Mouse (Mus musculus) forebrain, embryonic 12.5 days (tissue): Measurements from ENCODE around the gene Mrs2. TPM values are rescaled to one million over a fixed set of nuclear protein-coding genes. Genes with fewer than 3 reads are reported as not detected.
A peak's percentile ranks its signal among the peaks of the same experiment; 100 is the strongest.

Experiments
- ATAC-seq: fragments of 200-750 bp; cut with Nextera tagmentation; 2 replicates; pipeline ENCODE4 v1.8.0; 2017; ENCODE audit warnings: moderate TSS enrichment; ENCODE audit not compliant: low FRiP score
- H3K27ac ChIP-seq: fragments of 300-500 bp; sonication (generic); 2 replicates; pipeline ENCODE4 v1.5.1; 2016; ENCODE audit warnings: mild to moderate bottlenecking
- H3K27me3 ChIP-seq: fragments of 300-500 bp; sonication (generic); 2 replicates; pipeline ENCODE4 v1.6.1; 2016; ENCODE audit warnings: mild to moderate bottlenecking
- H3K36me3 ChIP-seq: fragments of 300-500 bp; sonication (generic); replicated peaks from 2 replicates; pipeline ENCODE4 v1.6.1; 2016; ENCODE audit warnings: mild to moderate bottlenecking
- H3K4me1 ChIP-seq: fragments of 300-500 bp; sonication (generic); 2 replicates; pipeline ENCODE4 v1.6.1; 2016
- H3K4me2 ChIP-seq: fragments of 300-500 bp; sonication (generic); 2 replicates; pipeline ENCODE4 v1.6.1; 2016; ENCODE audit warnings: mild to moderate bottlenecking, moderate library complexity
- H3K4me3 ChIP-seq: fragments of 300-500 bp; sonication (generic); replicated peaks from 2 replicates; pipeline ENCODE4 v1.5.1; 2016; ENCODE audit warnings: mild to moderate bottlenecking
- H3K9ac ChIP-seq: fragments of 300-500 bp; sonication (generic); 2 replicates; pipeline ENCODE4 v1.6.1; 2016; ENCODE audit warnings: mild to moderate bottlenecking
- H3K9me3 ChIP-seq: fragments of 300-500 bp; sonication (generic); 2 replicates; pipeline ENCODE4 v1.6.1; 2016
- WGBS: fragments of 180-500 bp; shearing (Covaris S2); methylation state at CpG from one replicate; pipeline ENCODE4 v1.1.7; 2016; 5-methylcytosine and 5-hydroxymethylcytosine counted together
- polyA plus RNA-seq: library from polyadenylated mRNA; unstranded; fragments of >200 nt; fragmentation: Nextera tagmentation; extraction: Ambion mirVana; gene quantifications from 2 replicates; pipeline ENCODE4 v1.2.1, GENCODE M21; 2016

Mrs2 gene
- polyA plus RNA-seq: 23.8 and 31.4 TPM in 2 replicates

DNA sequence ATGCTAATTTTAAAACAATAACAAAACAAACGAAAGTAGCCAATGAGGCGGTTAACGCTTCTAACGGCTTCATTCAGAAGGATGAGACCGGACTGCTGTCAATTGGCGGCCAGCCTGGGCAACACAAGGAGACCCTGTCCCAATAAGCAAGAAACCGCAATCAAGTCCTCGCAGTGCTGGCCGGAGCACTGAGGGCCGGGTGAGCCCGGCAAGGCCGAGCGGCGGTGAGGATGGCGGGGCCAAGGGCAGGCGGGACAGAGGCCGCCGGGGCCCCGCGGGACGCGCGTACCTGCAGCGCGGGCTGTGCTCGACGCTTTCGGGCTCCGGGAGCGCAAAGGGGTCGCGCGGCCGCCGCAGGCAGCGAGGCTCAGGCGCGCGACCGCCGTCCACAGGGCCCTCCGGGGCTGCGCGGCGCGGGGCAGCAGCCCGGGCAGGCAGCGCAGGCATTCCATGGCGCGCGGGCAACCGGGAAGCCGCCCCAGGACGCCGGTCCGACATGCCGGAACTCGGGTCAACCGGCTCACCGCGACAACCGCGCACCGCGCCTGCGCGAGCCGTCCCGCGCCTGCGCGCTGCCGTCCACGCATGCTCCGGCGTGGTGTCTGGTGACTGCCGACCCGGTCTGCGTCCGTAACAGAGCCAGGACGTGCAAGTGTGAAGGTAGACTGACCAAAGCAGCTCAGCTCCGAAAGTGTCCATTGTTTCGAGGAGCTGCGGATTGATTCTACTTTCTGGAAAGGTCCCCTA is at the start of gene Mrs2:
Gene Mrs2 (minus strand): TSS at position 587 of the 747 bp plus-strand sequence.
- Histone ChIP-seq H3K27ac (peak within 1 kb of the TSS; percentile 76), H3K4me2 (peak within 1 kb of the TSS; percentile 80), H3K4me3 (peak within 1 kb of the TSS; percentile 94), H3K9me3 (no peaks in the 10 kb centered on the region), H3K9ac (peak within 1 kb of the TSS; percentile 89), H3K36me3 (no peaks in the 10 kb centered on the region; the same call in 1 of the 2 replicates), H3K4me1 (peaks cover 22% of the 10 kb centered on the region), H3K27me3 (no peaks in the 10 kb centered on the region)
- under 1% methylated on average over 62 of the region's 84 CpGs for WGBS
- ATAC-seq: peak; percentile 94

DNA sequence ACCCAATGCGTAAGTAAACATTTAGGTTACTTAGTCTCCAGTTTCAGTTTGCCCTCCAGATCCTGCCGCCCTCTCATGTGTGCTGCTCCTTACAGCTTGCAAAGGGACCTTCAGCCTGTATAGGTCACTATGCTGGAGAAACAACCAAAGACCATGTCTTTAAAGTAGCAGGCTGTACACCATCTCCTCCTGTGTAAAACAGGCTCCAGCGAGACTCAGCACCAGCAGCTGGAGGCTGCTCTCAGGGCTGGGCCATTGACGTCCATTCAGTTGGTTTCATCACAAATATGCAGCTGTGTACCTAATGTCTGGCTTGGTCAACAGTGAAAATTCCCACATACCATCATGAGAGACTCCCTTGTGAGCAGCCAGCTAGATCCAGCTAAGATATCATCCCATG is 49.6 kb upstream of the Mrs2 start:
- H3K9ac ChIP-seq: no peak overlapping the region
- no peaks in the 10 kb centered on the region for H3K4me1 ChIP-seq
- 78% methylated on average over 4 of the region's 4 CpGs for WGBS
- H3K4me2 ChIP-seq: no peak overlapping the region
- H3K4me3 ChIP-seq: no peak overlapping the region
- no peaks in the 10 kb centered on the region for H3K9me3 ChIP-seq
- no peaks in the 10 kb centered on the region for H3K36me3 ChIP-seq
- no peak overlapping the region for H3K27ac ChIP-seq
- H3K27me3 ChIP-seq: no peaks in the 10 kb centered on the region
- ATAC-seq: no peak

DNA sequence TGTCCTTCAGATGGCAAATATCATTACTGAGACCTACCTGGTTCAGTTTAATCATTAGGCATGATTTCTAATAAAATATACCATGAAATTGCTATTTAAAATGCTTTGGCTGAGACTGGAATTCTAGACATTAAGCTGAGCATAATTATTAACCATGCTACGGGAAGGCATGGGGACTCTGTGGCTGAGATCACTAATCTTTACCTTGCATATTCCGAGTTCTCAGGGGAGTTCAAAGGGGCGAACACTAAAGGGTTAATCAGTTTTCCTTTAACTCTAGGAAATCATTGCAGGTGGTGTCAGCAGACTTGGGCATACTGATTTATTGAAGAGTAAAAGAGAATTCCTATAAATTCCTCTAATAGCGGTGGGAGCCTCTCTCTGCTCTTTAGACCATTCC is 47.0 kb upstream of the Mrs2 start:
- no peak for ATAC-seq
- 87% methylated on average over 4 of the region's 4 CpGs for WGBS
- Histone ChIP-seq H3K9ac (no peak overlapping the region), H3K27me3 (no peaks in the 10 kb centered on the region), H3K36me3 (no peaks in the 10 kb centered on the region), H3K4me1 (no peaks in the 10 kb centered on the region), H3K4me3 (no peak overlapping the region), H3K4me2 (no peak overlapping the region), H3K9me3 (no peaks in the 10 kb centered on the region), H3K27ac (no peak overlapping the region)

DNA sequence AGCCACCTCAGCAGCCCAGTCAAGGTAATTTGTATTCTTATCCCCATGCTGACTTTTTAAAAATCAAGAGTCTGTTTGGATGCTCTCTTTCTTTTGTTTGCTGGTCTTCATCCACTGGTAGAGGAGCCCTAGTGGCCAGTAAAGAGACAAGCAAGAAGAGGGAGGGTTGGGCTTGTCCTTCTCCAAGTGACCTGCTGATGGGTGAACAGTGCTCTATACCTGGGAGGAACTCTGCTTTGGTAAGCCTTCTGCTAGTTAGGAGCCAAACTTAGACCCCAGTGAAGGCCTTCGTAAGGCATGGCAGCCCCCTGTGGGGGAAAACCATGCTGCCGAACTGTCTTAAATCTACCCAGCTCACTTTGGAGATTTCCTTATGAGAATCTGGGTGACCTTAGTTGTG is 46.5 kb upstream of the Mrs2 start:
- no peak for ATAC-seq
- Histone ChIP-seq H3K4me1 (no peaks in the 10 kb centered on the region), H3K9me3 (no peaks in the 10 kb centered on the region), H3K9ac (no peak overlapping the region), H3K4me2 (no peak overlapping the region), H3K27ac (no peak overlapping the region), H3K4me3 (no peak overlapping the region), H3K27me3 (no peaks in the 10 kb centered on the region), H3K36me3 (no peaks in the 10 kb centered on the region)
- 97% methylated on average over 2 of the region's 2 CpGs for WGBS

- Histone ChIP-seq H3K4me2 (peak within 1 kb of the TSS; percentile 91), H3K27me3 (peaks cover 42% of the 10 kb centered on the region), H3K36me3 (no peaks in the 10 kb centered on the region), H3K4me3 (peak within 1 kb of the TSS; percentile 51), H3K9me3 (no peaks in the 10 kb centered on the region), H3K4me1 (peaks cover 19% of the 10 kb centered on the region), H3K9ac (peak within 1 kb of the TSS; percentile 51), H3K27ac (no peak within 1 kb of the TSS)
- peak; percentile 70 for ATAC-seq
- 4% methylated on average over 63 of the region's 63 CpGs for WGBS
Measured at GRCm38 (mm10) chr13:25055873-25056667, 35.9 kb upstream of the Mrs2 start, which contains the start of gene Dcdc2a. Dcdc2a (plus strand) TSS chr13:25056004.

DNA sequence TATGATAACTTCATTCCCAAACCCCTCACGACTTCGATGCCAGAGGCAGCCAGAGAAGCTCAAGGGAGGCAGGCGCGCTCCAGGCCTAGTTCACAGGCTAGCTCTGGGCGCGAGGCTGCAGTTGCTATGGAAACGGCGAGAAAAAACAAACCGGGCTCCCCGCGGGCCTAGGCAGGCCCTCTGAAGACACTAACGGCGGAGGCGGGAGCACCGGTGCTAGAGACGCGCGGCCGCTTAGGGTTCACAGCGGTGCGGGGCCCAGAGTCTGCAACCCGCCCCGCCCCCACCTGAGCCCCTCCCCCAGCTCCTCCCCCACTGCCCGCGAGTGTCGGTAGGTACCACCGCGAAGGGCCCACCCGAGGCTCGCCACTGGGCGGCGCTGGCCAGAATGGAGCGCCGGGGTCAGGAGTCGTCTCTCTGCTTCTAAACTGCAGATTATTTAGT is 35.0 kb upstream of the Mrs2 start:
- Histone ChIP-seq H3K36me3 (no peaks in the 10 kb centered on the region), H3K4me2 (peak overlapping the region; percentile 91), H3K27ac (no peak overlapping the region), H3K9me3 (peaks cover 4% of the 10 kb centered on the region), H3K27me3 (peaks cover 42% of the 10 kb centered on the region), H3K4me3 (peak overlapping the region; percentile 51), H3K9ac (peak overlapping the region; percentile 51), H3K4me1 (peaks cover 19% of the 10 kb centered on the region)
- under 1% methylated on average over 35 of the region's 35 CpGs for WGBS
- ATAC-seq: peak; percentile 93

- Histone ChIP-seq H3K36me3 (no peaks in the 10 kb centered on the region), H3K4me1 (peaks cover 19% of the 10 kb centered on the region), H3K9me3 (peaks cover 9% of the 10 kb centered on the region), H3K4me3 (no peak overlapping the region), H3K9ac (no peak overlapping the region), H3K27ac (no peak overlapping the region), H3K27me3 (peaks cover 42% of the 10 kb centered on the region), H3K4me2 (no peak overlapping the region)
- no peak for ATAC-seq
- 92% methylated on average over 5 of the region's 5 CpGs for WGBS
Measured at GRCm38 (mm10) chr13:25052671-25053070, 32.5 kb upstream of the Mrs2 start.

- Histone ChIP-seq H3K9me3 (no peaks in the 10 kb centered on the region), H3K4me3 (no peak overlapping the region), H3K4me1 (no peaks in the 10 kb centered on the region), H3K27ac (no peak overlapping the region), H3K27me3 (no peaks in the 10 kb centered on the region), H3K36me3 (no peaks in the 10 kb centered on the region), H3K4me2 (no peak overlapping the region), H3K9ac (no peak overlapping the region)
- WGBS: 76% methylated on average over 2 of the region's 2 CpGs
- ATAC-seq: no peak
Measured at GRCm38 (mm10) chr13:25039488-25039887, 19.3 kb upstream of the Mrs2 start.

- no peak overlapping the region for H3K4me3 ChIP-seq
- 84% methylated on average over 3 of the region's 3 CpGs for WGBS
- no peaks in the 10 kb centered on the region for H3K27me3 ChIP-seq
- no peak for ATAC-seq
- no peak overlapping the region for H3K9ac ChIP-seq
- H3K9me3 ChIP-seq: no peaks in the 10 kb centered on the region
- no peak overlapping the region for H3K27ac ChIP-seq
- no peak overlapping the region for H3K4me2 ChIP-seq
- H3K4me1 ChIP-seq: no peaks in the 10 kb centered on the region
- H3K36me3 ChIP-seq: no peaks in the 10 kb centered on the region
Measured at GRCm38 (mm10) chr13:25027114-25027425, 6.9 kb upstream of the Mrs2 start.

DNA sequence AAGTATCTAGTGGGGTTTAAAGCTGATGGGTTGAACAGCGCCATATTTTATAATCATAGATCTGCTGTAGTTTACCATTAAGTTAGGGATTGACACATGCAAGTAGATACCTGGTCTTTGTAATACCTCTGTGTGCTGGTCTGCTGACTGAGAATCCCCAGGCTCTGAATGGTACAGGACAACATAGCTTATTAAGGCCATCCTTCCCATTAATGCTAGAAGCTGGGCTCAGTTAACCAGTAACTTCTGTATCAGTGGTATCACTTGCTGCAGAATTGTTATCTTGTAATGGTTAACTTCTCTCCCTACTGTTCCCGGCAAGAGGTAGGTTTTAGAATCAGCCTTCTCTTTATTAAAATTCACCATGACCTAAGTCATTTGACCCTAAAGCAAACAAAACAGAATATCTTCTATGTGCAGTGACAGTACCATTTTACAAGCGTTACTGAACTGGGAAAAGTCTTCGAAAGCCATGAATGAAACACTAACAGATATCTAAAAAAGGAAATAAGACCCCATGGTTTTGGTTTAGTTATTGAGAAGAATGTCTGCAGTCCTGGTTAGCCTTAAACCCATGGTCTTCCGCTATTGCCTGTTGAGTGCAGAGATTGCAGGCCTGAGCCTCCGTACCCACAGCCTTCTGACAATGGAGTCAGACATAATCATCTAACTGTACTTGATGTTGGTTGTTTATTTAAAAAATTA is 6.4 kb upstream of the Mrs2 start:
- no peak overlapping the region for H3K9ac ChIP-seq
- no peak overlapping the region for H3K4me2 ChIP-seq
- no peaks in the 10 kb centered on the region for H3K4me1 ChIP-seq
- no peaks in the 10 kb centered on the region for H3K27me3 ChIP-seq
- H3K9me3 ChIP-seq: no peaks in the 10 kb centered on the region
- no peak overlapping the region for H3K27ac ChIP-seq
- H3K4me3 ChIP-seq: no peak overlapping the region
- no peak for ATAC-seq
- no peaks in the 10 kb centered on the region for H3K36me3 ChIP-seq
- 94% methylated on average over 6 of the region's 6 CpGs for WGBS

- Histone ChIP-seq H3K9me3 (no peaks in the 10 kb centered on the region), H3K4me1 (peaks cover 5% of the 10 kb centered on the region), H3K36me3 (no peaks in the 10 kb centered on the region), H3K27me3 (no peaks in the 10 kb centered on the region), H3K27ac (no peak overlapping the region), H3K4me2 (no peak overlapping the region), H3K9ac (no peak overlapping the region), H3K4me3 (no peak overlapping the region)
- no peak for ATAC-seq
- WGBS: 32% methylated on average over 2 of the region's 2 CpGs
Measured at GRCm38 (mm10) chr13:25024655-25025054, 4.5 kb upstream of the Mrs2 start.

DNA sequence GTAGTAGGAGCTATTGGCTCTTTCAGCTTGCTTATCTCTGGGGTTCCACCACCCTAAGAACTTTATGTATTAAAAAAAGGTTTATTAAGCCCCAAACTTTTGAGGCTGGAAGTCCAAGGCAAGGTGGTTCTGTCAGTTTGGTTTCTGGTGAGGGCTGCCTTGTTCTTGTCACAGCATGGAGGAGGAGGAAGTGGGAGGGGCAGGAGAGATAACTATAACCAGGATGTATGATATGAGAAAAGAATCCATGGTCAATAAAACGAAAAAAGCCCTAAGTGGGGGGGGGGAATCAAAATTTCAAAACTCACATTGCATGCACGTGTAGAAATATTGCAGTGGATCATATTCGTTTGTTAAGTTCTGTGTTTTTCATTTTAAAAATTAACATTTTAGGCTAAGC is 3.0 kb upstream of the Mrs2 start:
- Histone ChIP-seq H3K4me2 (no peak overlapping the region), H3K9ac (no peak overlapping the region), H3K27me3 (no peaks in the 10 kb centered on the region), H3K4me3 (no peak overlapping the region), H3K4me1 (peaks cover 18% of the 10 kb centered on the region), H3K9me3 (no peaks in the 10 kb centered on the region), H3K27ac (no peak overlapping the region), H3K36me3 (no peaks in the 10 kb centered on the region)
- ATAC-seq: no peak
- 90% methylated on average over 3 of the region's 3 CpGs for WGBS
